Mouse (Mus musculus): Measurements from ENCODE around the gene Cables2. TPM values are rescaled to one million over a fixed set of nuclear protein-coding genes. Genes with fewer than 3 reads are reported as not detected.

The Cables2 gene
- polyA plus RNA-seq, 1 experiment from 2014 or later = 3.4 TPM

DNA sequence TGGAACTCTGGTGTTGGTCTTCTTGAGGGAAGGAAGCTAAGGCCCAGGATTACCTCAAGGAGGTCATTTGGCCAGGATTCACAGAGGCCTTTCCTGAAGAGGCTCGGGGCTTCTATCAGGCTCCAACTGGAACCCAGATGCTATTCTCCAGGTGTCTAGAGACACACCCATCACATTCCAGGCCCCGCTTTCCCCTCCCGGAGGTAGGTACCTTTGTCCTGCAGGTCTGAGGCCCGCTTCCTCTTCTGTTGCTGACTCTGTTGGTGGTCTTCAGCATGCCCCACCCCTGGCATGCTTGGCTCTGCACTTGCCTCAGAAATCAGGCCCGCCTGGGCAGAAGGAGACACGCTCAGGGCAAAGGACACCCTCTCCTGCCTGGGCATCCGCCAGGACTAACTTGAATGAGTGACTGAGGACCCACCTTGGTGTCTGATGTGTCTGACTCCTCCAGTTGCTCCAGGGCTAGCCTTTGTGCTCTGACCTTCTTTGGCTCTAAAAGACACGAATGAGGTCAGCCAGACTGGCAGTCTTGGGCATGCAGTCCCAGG lies 4.6 kb upstream of the Cables2 start:
- Histone ChIP-seq H3K36me3 (replicated peaks) (no peaks in the 10 kb centered on the region), H3K4me1 (replicated peaks) (peaks cover 36% of the 10 kb centered on the region), H3K4me3 (replicated peaks) (no peak overlapping the region), H3K9ac (no peak overlapping the region), H3K4me2 (no peak overlapping the region), H3K9me3 (replicated peaks) (no peaks in the 10 kb centered on the region), H3K27ac (replicated peaks) (no peak overlapping the region), H3K27me3 (peaks cover 11% of the 10 kb centered on the region; the same call in 1 of the 2 replicates)
- no peak for ATAC-seq (ENCODE audit: insufficient read depth)
- WGBS (ENCODE audit: insufficient replicate concordance) = 63% methylated on average over 8 of the region's 8 CpGs

GRCm38 (mm10) chr2:180276851-180277259 lies 3.6 kb upstream of the Cables2 start:
- H3K9me3 ChIP-seq (replicated peaks) = no peaks in the 10 kb centered on the region
- no peak for ATAC-seq (ENCODE audit: insufficient read depth)
- peaks cover 46% of the 10 kb centered on the region for H3K4me1 ChIP-seq (replicated peaks)
- peak overlapping the region; percentile 10; the same call in 1 of the 2 replicates for H3K27ac ChIP-seq (replicated peaks)
- H3K27me3 ChIP-seq = peaks cover 11% of the 10 kb centered on the region; the same call in 1 of the 2 replicates
- 3% methylated on average over 8 of the region's 8 CpGs for WGBS (ENCODE audit: insufficient replicate concordance)
- peak overlapping the region; percentile 61 for H3K4me2 ChIP-seq
- 0 out of 2 replicates have a peak overlapping the region, but pooled peaks have one; percentile 13 for H3K9ac ChIP-seq
- H3K4me3 ChIP-seq (replicated peaks) = peak overlapping the region; percentile 29; the same call in 1 of the 2 replicates
- H3K36me3 ChIP-seq (replicated peaks) = no peaks in the 10 kb centered on the region

- 0 out of 2 replicates have a peak overlapping the region, but pooled peaks have one; percentile 10 for H3K27ac ChIP-seq (replicated peaks)
- WGBS (ENCODE audit: insufficient replicate concordance) = 11% methylated on average over 4 of the region's 4 CpGs
- H3K4me3 ChIP-seq (replicated peaks) = 0 out of 2 replicates have a peak overlapping the region, but pooled peaks have one; percentile 2
These were observed 3.1 kb upstream of the Cables2 start for GRCm38 (mm10) chr2:180276385-180276784.

GRCm38 (mm10) chr2:180275836-180276235 lies 2.5 kb upstream of the Cables2 start:
- Histone ChIP-seq H3K4me3 (replicated peaks) (no peak overlapping the region), H3K27me3 (peaks cover 11% of the 10 kb centered on the region; the same call in 1 of the 2 replicates), H3K27ac (replicated peaks) (no peak overlapping the region), H3K4me2 (peak overlapping the region; percentile 61), H3K36me3 (replicated peaks) (no peaks in the 10 kb centered on the region), H3K9ac (no peak overlapping the region), H3K9me3 (replicated peaks) (no peaks in the 10 kb centered on the region), H3K4me1 (replicated peaks) (peaks cover 56% of the 10 kb centered on the region)
- under 1% methylated on average over 8 of the region's 8 CpGs for WGBS (ENCODE audit: insufficient replicate concordance)
- ATAC-seq (ENCODE audit: insufficient read depth) = no peak

More at GRCm38 (mm10) chr2:180276385-180276784, 3.1 kb upstream of the Cables2 start:
- Histone ChIP-seq H3K27me3 (peaks cover 11% of the 10 kb centered on the region; the same call in 1 of the 2 replicates), H3K4me1 (replicated peaks) (peaks cover 50% of the 10 kb centered on the region), H3K4me2 (peak overlapping the region; percentile 61), H3K9me3 (replicated peaks) (no peaks in the 10 kb centered on the region), H3K36me3 (replicated peaks) (no peaks in the 10 kb centered on the region), H3K9ac (0 out of 2 replicates have a peak overlapping the region, but pooled peaks have one; percentile 13)
- no peak for ATAC-seq (ENCODE audit: insufficient read depth)

DNA sequence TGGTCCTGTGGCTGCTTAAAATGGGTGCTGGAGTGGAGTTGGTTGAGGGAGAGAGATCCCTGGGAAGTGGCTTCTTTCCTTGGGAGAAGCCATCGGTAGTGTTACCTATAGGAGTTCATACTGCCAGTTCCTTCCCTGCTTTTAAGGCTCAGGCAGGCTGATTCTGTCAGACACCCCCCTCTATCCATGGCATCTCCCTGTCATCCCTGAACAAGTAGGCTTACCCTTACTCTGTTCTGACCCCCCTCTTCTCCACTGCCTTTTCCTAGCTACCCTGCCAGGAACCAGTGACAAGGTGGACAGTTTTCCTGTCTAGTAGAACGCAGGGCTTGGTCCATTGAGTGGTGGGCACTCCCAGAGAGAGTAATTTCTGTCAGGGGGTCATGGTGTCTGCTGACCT lies 1.2 kb upstream of the Cables2 start:
- Histone ChIP-seq H3K27ac (replicated peaks) (no peak overlapping the region), H3K4me1 (replicated peaks) (peaks cover 64% of the 10 kb centered on the region), H3K9me3 (replicated peaks) (no peaks in the 10 kb centered on the region), H3K9ac (no peak overlapping the region), H3K4me2 (peak overlapping the region; percentile 77), H3K4me3 (replicated peaks) (no peak overlapping the region), H3K36me3 (replicated peaks) (0 out of 2 replicates have a peak, but pooled peaks cover 5% of the 10 kb centered on the region), H3K27me3 (peaks cover 11% of the 10 kb centered on the region; the same call in 1 of the 2 replicates)
- 64% methylated on average over 2 of the region's 2 CpGs for WGBS (ENCODE audit: insufficient replicate concordance)
- ATAC-seq (ENCODE audit: insufficient read depth) = no peak

- Histone ChIP-seq H3K4me2 (peak overlapping the region; percentile 98), H3K27ac (replicated peaks) (peak overlapping the region; percentile 82), H3K9ac (peak overlapping the region; percentile 91), H3K4me1 (replicated peaks) (peaks cover 64% of the 10 kb centered on the region), H3K27me3 (peaks cover 9% of the 10 kb centered on the region; the same call in 1 of the 2 replicates), H3K4me3 (replicated peaks) (peak overlapping the region; percentile 82), H3K9me3 (replicated peaks) (no peaks in the 10 kb centered on the region), H3K36me3 (replicated peaks) (peaks cover 9% of the 10 kb centered on the region; the same call in 1 of the 2 replicates)
- ATAC-seq (ENCODE audit: insufficient read depth) = peak; percentile 56
- under 1% methylated on average over 31 of the region's 37 CpGs for WGBS (ENCODE audit: insufficient replicate concordance)
These were observed 393 bp downstream of the Cables2 start for GRCm38 (mm10) chr2:180272884-180273321.

DNA sequence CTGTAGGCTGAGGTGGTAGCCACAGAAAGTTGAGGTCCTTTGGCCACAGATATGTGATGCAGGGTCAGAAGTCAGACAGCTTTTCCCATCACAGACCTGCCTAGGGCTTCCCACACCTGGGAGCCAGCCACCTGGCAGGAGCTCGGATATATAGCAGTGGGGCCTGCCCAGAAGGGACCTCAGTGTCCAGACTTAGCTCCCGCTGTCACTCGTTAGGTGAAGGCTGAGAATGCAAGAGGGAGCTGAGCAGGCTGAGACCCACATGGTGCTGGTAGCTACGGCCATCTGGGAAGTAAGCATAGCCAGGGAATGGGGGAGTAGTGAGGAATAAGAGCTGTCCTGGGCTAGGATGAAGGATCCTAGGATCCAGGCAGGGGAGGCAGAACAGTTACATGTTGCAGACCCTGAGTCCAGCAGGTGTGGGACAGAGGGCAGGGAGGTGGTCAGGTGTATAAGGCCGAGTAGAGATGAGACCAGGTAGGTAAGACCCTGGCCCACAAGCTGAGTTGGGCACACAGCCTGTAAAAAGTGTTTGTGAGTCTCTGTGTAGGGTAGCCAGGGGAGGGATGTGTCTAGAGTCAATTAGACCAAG lies 1.4 kb downstream of the Cables2 start:
- no peaks in the 10 kb centered on the region for H3K9me3 ChIP-seq (replicated peaks)
- H3K9ac ChIP-seq = peak overlapping the region; percentile 18; the same call in 1 of the 2 replicates
- no peak overlapping the region for H3K27ac ChIP-seq (replicated peaks)
- H3K4me1 ChIP-seq (replicated peaks) = peaks cover 56% of the 10 kb centered on the region
- peak overlapping the region; percentile 98 for H3K4me2 ChIP-seq
- ATAC-seq (ENCODE audit: insufficient read depth) = no peak
- H3K27me3 ChIP-seq = peaks cover 6% of the 10 kb centered on the region; the same call in 1 of the 2 replicates
- 74% methylated on average over 5 of the region's 5 CpGs for WGBS (ENCODE audit: insufficient replicate concordance)
- peak overlapping the region; percentile 82 for H3K4me3 ChIP-seq (replicated peaks)
- peaks cover 11% of the 10 kb centered on the region; the same call in 1 of the 2 replicates for H3K36me3 ChIP-seq (replicated peaks)

DNA sequence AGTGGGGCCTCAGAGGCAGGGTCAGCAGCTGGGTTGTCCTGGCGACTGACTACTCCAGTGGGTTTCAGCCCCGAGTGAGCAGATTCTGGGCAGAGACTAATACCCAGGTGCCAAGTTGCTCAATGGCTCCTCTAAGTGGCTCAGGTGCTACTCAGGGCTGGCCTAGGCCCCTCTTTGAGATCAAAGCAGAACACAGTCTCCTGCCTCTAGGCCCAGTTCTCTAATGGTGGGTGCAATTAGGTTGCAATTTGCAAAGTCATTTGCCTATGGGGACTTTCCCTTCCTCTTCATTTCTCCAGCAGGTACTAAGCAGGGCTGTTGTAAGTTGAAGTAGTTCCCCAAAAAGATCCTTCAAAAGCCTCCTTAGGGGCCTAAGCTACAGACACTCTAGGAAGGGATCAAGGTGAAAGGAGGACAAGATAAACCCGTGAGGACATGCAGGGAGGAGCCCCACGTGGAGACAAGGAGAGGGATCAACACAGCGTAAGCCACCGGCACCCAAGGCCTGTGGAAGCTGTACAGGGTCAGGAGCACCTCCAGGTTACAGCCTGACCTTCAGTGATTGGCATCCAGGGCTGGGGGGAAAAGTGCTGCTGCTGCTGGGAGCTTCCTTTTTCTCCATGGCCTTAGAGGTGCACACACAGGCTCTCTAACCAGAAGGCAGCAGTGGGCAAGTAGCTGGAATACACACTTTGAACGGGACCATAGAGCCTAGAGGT lies 2.6 kb downstream of the Cables2 start:
- 58% methylated on average over 7 of the region's 7 CpGs for WGBS (ENCODE audit: insufficient replicate concordance)

GRCm38 (mm10) chr2:180269329-180269728 lies 4.0 kb downstream of the Cables2 start:
- no peak overlapping the region for H3K4me2 ChIP-seq
- H3K9ac ChIP-seq = no peak overlapping the region
- 80% methylated on average over 10 of the region's 10 CpGs for WGBS (ENCODE audit: insufficient replicate concordance)
- no peak overlapping the region for H3K4me3 ChIP-seq (replicated peaks)
- no peaks in the 10 kb centered on the region for H3K9me3 ChIP-seq (replicated peaks)
- H3K36me3 ChIP-seq (replicated peaks) = peaks cover 24% of the 10 kb centered on the region; the same call in 1 of the 2 replicates
- H3K4me1 ChIP-seq (replicated peaks) = peaks cover 38% of the 10 kb centered on the region
- H3K27ac ChIP-seq (replicated peaks) = no peak overlapping the region
- H3K27me3 ChIP-seq = no peaks in the 10 kb centered on the region
- ATAC-seq (ENCODE audit: insufficient read depth) = no peak

More for the DNA sequence above, 2.6 kb downstream of the Cables2 start:
- ATAC-seq (ENCODE audit: insufficient read depth) = no peak
- Histone ChIP-seq H3K27ac (replicated peaks) (peak overlapping the region; percentile 7), H3K36me3 (replicated peaks) (peaks cover 21% of the 10 kb centered on the region; the same call in 1 of the 2 replicates), H3K4me1 (replicated peaks) (peaks cover 44% of the 10 kb centered on the region), H3K9me3 (replicated peaks) (no peaks in the 10 kb centered on the region), H3K27me3 (peaks cover 6% of the 10 kb centered on the region; the same call in 1 of the 2 replicates), H3K4me2 (no peak overlapping the region; the same call in 1 of the 2 replicates), H3K4me3 (replicated peaks) (no peak overlapping the region), H3K9ac (no peak overlapping the region)

DNA sequence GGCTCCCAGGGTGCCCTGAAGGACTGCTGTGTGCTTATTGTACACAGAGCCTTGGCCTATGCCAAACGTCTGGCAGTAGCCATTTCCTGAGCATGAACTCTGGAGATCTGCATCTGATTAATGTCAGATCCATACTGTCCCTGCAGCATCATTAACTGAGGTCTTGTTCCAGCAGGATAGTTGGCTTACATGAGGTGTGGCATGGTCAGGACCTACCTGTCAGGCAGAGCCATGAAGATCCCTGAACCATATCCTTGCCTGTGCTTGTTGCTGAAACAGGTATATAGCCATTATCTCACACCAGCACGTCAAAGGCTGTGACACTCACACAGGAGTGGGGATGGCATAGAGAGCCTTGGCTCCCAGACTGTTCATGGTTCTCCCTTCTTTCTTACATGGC lies 5.3 kb downstream of the Cables2 start:
- Histone ChIP-seq H3K9ac (no peak overlapping the region), H3K27me3 (no peaks in the 10 kb centered on the region), H3K4me1 (replicated peaks) (peaks cover 30% of the 10 kb centered on the region), H3K4me2 (no peak overlapping the region), H3K4me3 (replicated peaks) (no peak overlapping the region), H3K9me3 (replicated peaks) (no peaks in the 10 kb centered on the region), H3K36me3 (replicated peaks) (peaks cover 31% of the 10 kb centered on the region; the same call in 1 of the 2 replicates), H3K27ac (replicated peaks) (no peak overlapping the region)
- 56% methylated on average over 2 of the region's 2 CpGs for WGBS (ENCODE audit: insufficient replicate concordance)
- no peak for ATAC-seq (ENCODE audit: insufficient read depth)
